Mouse (Mus musculus) liver, adult (tissue): ENCODE data around the gene Prdm11.

ENCODE experiments used
- GATA4 ChIP-seq: IDR thresholded peaks from 2 replicates; pipeline ENCODE4 v1.6.1; 2014; ENCODE audit warnings: mild to moderate bottlenecking, low read length; ENCODE audit not compliant: insufficient replicate concordance

Prdm11 gene

DNA sequence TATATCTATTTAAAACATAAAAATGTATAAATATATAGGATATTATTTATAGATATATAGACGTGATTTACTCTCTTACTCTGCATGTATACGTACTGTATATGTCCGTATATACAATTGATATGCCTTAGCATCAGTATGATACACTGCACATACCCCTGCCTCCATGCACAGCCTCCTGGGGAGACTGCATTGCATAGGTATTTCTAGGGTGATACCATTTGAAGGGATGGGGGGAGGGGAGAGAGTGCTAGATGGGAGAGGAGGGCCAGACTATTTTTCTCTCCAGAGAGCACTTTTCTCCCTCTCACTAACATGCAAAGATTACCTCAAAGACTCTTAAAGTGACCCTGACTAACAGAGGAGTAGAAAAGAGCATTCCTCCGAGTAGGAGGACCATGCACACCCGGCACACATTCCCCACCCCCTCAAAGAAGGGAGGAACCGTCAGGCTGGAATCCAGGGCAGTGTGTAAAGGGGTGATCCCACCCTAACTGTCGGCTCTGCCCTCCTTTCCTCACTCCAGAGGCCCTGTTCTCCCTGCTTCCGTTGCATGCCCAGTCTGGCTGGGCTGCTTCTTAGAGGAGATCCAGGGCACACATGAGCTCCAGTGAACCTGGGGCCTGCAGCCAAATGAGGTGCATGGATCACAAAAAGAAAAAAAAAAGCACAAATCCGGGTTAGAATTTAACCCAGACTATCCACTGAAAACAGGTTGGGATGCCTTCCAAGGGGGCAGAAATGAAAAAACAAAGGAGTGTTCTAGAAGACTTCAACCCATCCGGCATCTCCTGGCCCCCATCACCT lies 78.7 kb downstream of the Prdm11 start:
- no peak for TF ChIP-seq GATA4

- TF ChIP-seq GATA4, result no peak
These were observed 79.7 kb downstream of the Prdm11 start for GRCm38 (mm10) chr2:92966257-92966656.

DNA sequence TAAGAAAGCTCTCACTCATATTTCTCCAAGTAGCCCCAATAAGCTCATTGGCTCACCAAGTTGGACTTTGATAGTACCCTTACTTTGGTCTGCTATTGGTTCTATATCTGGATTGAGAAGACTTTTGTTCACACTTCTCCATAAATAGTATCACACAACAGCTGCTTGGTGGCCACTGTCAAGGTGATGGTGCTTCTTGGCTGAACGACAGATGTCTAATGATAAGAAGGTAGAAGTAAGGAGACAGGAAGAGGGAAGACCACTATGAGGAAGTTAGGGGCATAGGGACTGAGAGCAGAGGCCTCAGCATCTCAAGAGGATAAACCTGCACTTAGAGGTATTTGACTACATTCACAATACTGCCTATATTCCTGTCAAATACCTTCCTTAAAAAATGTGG lies 81.6 kb downstream of the Prdm11 start:
- no peak for TF ChIP-seq GATA4

- no peak for TF ChIP-seq GATA4
These were observed 87.3 kb downstream of the Prdm11 start for GRCm38 (mm10) chr2:92958640-92959039.

DNA sequence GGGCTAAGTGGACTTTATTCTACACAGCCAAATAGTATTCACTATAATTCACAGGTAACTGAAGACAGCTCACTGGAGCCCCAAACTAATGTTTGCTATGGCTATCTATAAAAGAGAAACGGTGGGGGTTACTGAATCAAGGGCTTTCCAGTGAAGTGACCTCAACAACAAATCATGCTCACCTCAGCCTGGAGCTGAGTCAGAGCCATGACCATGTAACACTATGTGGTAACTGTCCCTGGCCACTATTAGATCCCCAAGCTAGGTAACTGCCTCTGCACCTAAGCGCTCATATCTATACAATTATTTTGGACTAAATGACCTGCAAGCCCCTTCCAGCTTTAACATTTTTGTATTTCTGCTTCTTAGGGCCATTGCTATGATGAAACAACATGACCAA lies 89.0 kb downstream of the Prdm11 start:
- no peak for TF ChIP-seq GATA4

- TF ChIP-seq GATA4, result no peak
These were observed 91.4 kb downstream of the Prdm11 start for GRCm38 (mm10) chr2:92954404-92955114.

DNA sequence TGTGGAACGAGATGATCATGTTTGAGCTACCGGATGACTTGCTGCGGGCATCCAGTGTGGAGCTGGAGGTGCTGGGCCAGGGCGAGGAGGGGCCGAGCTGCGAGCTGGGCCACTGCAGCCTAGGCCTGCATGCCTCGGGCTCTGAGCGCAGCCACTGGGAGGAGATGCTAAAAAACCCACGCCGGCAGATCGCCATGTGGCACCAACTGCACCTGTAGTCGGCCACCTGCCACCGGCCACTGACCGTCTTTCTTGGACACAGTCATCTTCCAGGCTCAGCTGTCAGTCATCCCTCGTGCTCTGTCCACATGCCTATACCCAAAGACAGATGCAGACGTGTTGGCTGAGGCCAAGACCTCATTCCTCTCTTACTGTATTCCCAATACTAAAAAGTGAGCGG lies 92.5 kb downstream of the Prdm11 start:
- TF ChIP-seq GATA4, result no peak

GRCm38 (mm10) chr2:92949518-92949917 lies 96.4 kb downstream of the Prdm11 start:
- no peak for TF ChIP-seq GATA4

- no peak for TF ChIP-seq GATA4
These were observed 97.2 kb downstream of the Prdm11 start for GRCm38 (mm10) chr2:92948699-92949300.

DNA sequence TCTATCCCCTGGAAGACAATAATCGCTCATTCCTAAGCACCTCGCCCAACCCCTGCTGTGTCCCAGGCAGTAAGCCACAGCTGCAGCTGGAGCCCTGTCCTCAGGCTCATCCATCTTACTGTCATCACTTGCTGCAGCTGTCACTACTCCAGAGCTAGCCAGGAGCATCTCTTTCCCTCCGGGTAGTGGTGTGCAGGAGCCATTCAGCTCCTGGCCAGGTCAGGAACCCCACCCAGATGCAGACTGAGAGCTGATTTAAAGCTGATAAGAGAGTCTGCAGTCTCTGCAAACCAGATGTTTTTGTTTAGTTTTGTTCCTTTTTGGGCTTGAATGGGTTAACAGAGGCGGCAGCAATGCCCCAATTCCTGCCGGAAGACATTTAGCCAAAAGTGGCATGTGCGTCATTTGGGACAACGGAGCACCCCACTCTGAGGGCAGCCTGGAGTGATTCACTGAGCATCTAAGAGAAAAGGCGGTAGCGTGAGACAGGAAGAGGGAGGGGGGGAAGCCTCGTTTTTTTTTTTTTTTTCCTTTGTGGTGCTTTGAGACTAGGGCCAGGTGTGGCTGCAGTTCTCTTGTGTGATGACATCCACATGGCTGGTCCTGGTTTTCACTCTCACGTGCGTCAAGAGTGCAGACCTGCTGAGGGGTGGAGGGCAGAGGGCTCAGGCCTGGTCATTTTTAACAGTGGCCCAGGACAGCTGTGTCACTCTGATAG lies 97.8 kb downstream of the Prdm11 start:
- TF ChIP-seq GATA4, result no peak

- TF ChIP-seq GATA4, result no peak
These were observed 100.0 kb downstream of the Prdm11 start for GRCm38 (mm10) chr2:92945824-92946598.

GRCm38 (mm10) chr2:92945125-92945746 lies 100.7 kb downstream of the Prdm11 start:
- no peak for TF ChIP-seq GATA4

DNA sequence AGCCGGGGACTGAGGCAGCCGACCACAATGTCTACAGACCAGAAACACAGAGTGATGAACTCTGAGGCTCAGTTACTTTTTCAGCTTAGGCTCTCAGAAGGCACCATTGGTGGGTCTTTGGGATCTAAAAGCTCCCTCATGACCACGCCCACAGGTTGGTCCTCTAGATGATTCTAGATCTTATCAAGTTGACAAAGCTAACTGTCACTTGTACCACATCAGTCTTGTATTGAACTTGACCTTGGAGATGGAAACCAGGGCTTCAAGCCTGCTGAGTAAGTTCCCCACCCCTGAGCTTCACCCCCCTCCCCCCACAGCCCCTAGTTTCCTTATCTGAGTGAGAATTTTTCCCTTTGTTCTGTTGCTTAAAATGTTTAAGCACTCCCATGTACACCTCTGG lies 101.6 kb downstream of the Prdm11 start:
- TF ChIP-seq GATA4, result no peak

- TF ChIP-seq GATA4, result no peak
These were observed 102.6 kb downstream of the Prdm11 start for GRCm38 (mm10) chr2:92943406-92943805.
